18 mouse cellular contexts compared by ENCODE assay signal in genomic region chr12:72359903-72360302, GRCm38 (mm10). TPM values are rescaled to one million over a fixed set of nuclear protein-coding genes. Genes with fewer than 3 reads are reported as not detected.
"Had no signal": no experiment of that assay in that cellular context is flagged by ENCODE, and none has a peak within 500 bp of the region (broad histone marks: within the 10 kb centered on the region; RNA-seq: fewer than 3 reads in every experiment).

No protein-coding gene starts in this region.

- DNase-seq: lung, adult 18-20 months; lung, postnatal 14 days; lung, postnatal 36 days; midbrain, embryonic 14.5 days; right cerebral cortex, postnatal 14 days; thymus, adult 2 months; thymus, postnatal 25 days; thymus, postnatal 4 days had no signal

- H3K4me2 ChIP-seq: lung, embryonic 15.5 days; midbrain, embryonic 12.5 days; neural tube, embryonic 12.5 days; stomach, embryonic 15.5 days had no signal

- H3K27me3 ChIP-seq: lung, embryonic 15.5 days; midbrain, embryonic 12.5 days; neural tube, embryonic 12.5 days; stomach, embryonic 15.5 days had no signal

- H3K9me3 ChIP-seq: lung, embryonic 15.5 days; midbrain, embryonic 10.5 days; midbrain, embryonic 12.5 days; neural tube, embryonic 12.5 days; stomach, embryonic 15.5 days had no signal

- H3K36me3 ChIP-seq: lung, embryonic 15.5 days; midbrain, embryonic 10.5 days; midbrain, embryonic 12.5 days; neural tube, embryonic 12.5 days; stomach, embryonic 15.5 days had no signal

- H3K4me3 ChIP-seq: lung, embryonic 15.5 days; midbrain, embryonic 10.5 days; midbrain, embryonic 12.5 days; myocyte; neural tube, embryonic 12.5 days; stomach, embryonic 15.5 days had no signal

- H3K9ac ChIP-seq: lung, embryonic 15.5 days; midbrain, embryonic 12.5 days; neural tube, embryonic 12.5 days; stomach, embryonic 15.5 days had no signal

- ATAC-seq: lung, postnatal 0 days; midbrain, embryonic 16.5 days had no signal

- H3K27ac ChIP-seq: lung, embryonic 15.5 days; midbrain, embryonic 10.5 days; midbrain, embryonic 12.5 days; neural tube, embryonic 12.5 days; stomach, embryonic 15.5 days; stomach, postnatal 0 days had no signal

- H3K4me1 ChIP-seq: stomach, embryonic 15.5 days had no signal

RNA-seq across cellular contexts. Expression of gene Rtn1, which starts 49.0 kb away (rescaled TPM):
- total RNA-seq: megakaryocyte-erythroid progenitor cell, adult 5-6 weeks had no signal
- polyA plus RNA-seq: myocyte had no signal
